Mouse (Mus musculus) right cerebral cortex, adult 2 months (tissue): ENCODE data around the gene Smc6.

ENCODE experiments used
- DNase-seq, 2 experiments: peaks; one replicate each; pipeline ENCODE4 v3.0.0; 2021 to 2022; ENCODE audit warnings: low spot score in 2 of 2

Smc6 gene

GRCm38 (mm10) chr12:11281584-11281983 lies 15.9 kb downstream of the Smc6 start:
- no peak for DNase-seq

DNA sequence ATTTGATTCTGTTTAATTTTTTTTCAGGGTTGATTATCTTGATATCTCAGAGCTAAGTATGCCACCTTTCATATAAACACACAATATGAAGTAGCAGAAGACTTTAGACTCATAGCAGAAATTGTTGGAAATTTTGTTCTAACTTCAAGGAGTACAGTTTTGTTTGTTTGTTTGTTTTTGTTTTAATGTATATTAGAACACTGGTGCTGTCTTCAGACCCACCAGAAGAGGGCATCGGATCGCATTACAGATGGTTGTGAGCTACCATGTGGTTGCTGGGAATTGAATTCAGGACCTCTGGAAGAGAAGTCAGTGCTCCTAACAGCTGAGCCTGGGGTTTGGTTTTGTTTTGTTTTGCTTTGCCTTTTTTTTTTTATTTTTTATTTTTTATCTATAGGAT lies 20.7 kb downstream of the Smc6 start:
- no peak for DNase-seq

- no peak for DNase-seq
Measured at GRCm38 (mm10) chr12:11300858-11301257, 35.2 kb downstream of the Smc6 start.

DNA sequence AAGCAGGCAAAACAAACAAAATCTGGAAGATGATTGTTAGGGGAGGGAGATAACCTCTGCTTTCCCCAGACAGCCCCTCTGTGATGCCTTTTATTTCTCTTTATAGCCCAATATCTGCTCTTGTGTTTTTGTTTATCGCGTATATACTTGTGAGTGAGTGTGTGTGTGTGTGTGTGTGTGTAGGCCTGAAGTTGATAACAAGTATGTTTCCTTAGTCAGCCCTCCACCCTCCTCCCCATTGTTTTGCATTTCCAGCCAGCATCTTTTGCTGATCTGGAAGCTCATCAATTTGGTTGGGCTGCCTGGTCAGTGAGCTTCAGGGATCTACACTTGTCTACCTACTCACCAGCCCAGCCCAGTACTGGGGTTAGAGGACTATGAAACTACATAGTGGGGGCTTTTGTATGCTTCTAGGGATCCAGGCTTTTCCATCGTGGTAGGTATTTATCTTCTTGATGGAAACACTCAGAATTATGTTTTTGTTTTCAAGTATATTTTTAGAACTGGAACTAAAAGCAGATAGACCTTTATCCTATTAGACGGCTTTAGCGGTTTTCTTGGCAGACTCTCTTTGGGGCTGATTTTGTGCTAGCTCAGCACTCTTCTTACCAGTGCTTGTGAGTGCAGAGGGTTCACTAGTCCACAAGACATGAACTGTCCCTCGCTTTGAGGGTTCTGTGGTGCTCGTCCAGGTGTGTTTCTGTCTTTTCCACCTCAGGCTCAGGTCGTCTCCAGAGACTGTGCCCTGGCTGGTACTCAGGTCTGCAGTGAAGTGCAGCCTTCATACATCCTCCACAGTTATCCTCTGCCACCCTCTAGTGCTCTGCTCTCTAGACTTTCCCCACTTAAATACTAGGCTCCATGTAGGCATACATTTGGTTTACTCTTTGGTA lies 41.3 kb downstream of the Smc6 start:
- DNase-seq = no peak

GRCm38 (mm10) chr12:11311106-11311505 lies 45.4 kb downstream of the Smc6 start:
- DNase-seq = no peak

GRCm38 (mm10) chr12:11313840-11314239 lies 48.2 kb downstream of the Smc6 start:
- no peak for DNase-seq

DNA sequence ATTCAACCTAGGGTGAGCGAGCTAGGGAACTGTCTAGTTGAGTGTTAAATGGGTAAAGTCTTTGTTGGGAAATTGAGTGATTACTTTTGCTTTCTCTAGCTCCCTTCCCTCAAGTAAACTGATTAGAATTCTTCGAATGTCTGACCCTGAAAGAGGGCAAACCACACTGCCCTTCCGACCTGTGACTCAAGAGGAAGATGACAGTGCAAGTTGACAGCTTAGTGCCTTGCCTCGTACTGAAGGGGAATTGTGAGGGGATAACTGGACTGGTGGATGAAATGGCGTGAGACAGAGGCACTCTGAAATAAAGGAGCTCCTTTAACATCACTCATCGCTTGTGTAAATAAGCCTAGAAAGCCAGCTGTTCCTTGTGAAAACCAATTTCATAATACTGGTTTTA lies 52.0 kb downstream of the Smc6 start:
- DNase-seq = no peak

- DNase-seq = no peak
Measured at GRCm38 (mm10) chr12:11324480-11324879, 58.8 kb downstream of the Smc6 start.

GRCm38 (mm10) chr12:11326483-11326882 lies 60.8 kb downstream of the Smc6 start:
- no peak for DNase-seq

GRCm38 (mm10) chr12:11336845-11337244 lies 71.2 kb downstream of the Smc6 start:
- DNase-seq = peak; percentile 40 to 65

GRCm38 (mm10) chr12:11338251-11338650 lies 72.6 kb downstream of the Smc6 start:
- no peak for DNase-seq

GRCm38 (mm10) chr12:11342020-11342600 lies 76.4 kb downstream of the Smc6 start:
- no peak for DNase-seq

- no peak for DNase-seq
Measured at GRCm38 (mm10) chr12:11345963-11346362, 80.3 kb downstream of the Smc6 start.

GRCm38 (mm10) chr12:11348423-11348822 lies 82.7 kb downstream of the Smc6 start:
- peak; percentile 75 to 77 for DNase-seq

DNA sequence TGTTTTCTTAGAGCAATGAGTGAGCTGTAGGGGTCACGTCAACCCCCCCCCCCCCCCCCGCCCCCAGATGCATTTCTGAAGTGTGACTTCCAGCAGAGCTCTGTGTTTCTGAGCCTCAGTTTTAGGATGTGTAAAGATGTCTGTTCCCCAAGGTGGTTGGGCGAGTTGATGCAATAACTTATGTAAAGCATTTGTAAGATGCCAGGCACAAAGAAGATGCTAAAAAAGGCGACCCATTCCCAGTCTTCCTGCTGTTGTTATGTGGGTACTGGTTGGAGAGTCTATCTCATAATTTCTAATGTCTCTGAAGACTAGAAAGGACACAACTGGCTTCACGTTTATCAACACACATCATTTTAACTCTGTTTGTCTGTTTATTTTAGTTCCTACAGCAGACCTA lies 84.2 kb downstream of the Smc6 start:
- no peak for DNase-seq

DNA sequence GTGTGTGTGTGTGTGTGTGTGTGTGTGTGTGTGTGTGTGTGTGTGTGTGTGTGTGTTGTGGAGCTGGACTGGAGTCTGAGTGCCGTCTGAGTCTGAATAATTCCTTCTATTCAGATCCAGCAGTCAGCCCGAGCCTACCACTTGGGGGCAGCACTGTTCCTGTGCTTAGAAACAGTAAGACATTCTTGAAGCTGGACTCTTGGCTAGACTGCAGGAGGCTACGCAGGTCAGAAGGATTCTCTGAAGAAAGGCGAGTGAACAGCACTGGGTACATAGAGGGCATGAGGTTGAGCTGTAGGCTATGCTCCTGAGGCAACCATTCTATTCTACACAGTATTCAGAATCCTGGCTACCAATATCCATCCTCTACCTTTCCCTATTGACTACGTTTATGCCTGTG lies 85.2 kb downstream of the Smc6 start:
- peak; percentile 87 to 93 for DNase-seq

DNA sequence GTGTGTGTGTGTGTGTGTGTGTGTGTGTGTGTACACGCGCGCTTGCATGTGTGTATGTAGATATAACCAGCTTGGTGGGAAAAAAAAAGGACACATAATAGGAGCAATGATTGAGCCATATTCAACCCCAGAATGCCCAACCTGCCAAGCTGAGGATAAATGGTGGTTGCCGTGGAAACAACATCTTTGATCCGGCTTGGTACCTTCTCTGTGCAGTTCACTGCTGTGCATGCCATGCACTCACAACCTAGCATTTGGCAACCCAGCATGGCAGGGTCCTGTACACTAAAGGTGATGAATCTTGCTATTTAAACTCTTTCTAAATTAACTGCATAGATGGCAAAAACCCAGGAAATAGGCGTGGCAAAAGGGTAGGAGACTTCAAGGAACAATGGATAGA lies 96.7 kb downstream of the Smc6 start:
- DNase-seq = no peak

GRCm38 (mm10) chr12:11364870-11365269 lies 99.2 kb downstream of the Smc6 start:
- no peak for DNase-seq

GRCm38 (mm10) chr12:11367099-11367765 lies 101.5 kb downstream of the Smc6 start:
- no peak for DNase-seq
